Mouse (Mus musculus) embryonic facial prominence, embryonic 12.5 days (tissue): Measurements from ENCODE around the gene Plek. TPM values are rescaled to one million over a fixed set of nuclear protein-coding genes. Genes with fewer than 3 reads are reported as not detected.
"Not testable (repeated sequence)": the region's sequence is repeated elsewhere in the genome, so short reads cannot be mapped to it uniquely, and the experiment has no call there.

Experiments used
- ATAC-seq: fragments of 200-750 bp; cut with Nextera tagmentation; 2 replicates; pipeline ENCODE4 v1.8.0; 2017; ENCODE audit not compliant: insufficient number of reproducible peaks, insufficient read depth, low FRiP score, low TSS enrichment
- H3K27ac ChIP-seq: fragments of 300-500 bp; sonication (generic); 2 replicates; pipeline ENCODE4 v1.5.1; 2016; ENCODE audit warnings: mild to moderate bottlenecking
- H3K27me3 ChIP-seq: fragments of 300-500 bp; sonication (generic); 2 replicates; pipeline ENCODE4 v1.6.1; 2016; ENCODE audit warnings: mild to moderate bottlenecking, moderate library complexity
- H3K36me3 ChIP-seq: fragments of 300-500 bp; sonication (generic); 2 replicates; pipeline ENCODE4 v1.6.1; 2016; ENCODE audit warnings: mild to moderate bottlenecking
- H3K4me1 ChIP-seq: fragments of 300-500 bp; sonication (generic); 2 replicates; pipeline ENCODE4 v1.6.1; 2016
- H3K4me2 ChIP-seq: fragments of 300-500 bp; sonication (generic); replicated peaks from 2 replicates; pipeline ENCODE4 v1.6.1; 2016; ENCODE audit warnings: mild to moderate bottlenecking, moderate library complexity
- H3K4me3 ChIP-seq: fragments of 300-500 bp; sonication (generic); 2 replicates; pipeline ENCODE4 v1.5.1; 2016; ENCODE audit warnings: mild to moderate bottlenecking
- H3K9ac ChIP-seq: fragments of 300-500 bp; sonication (generic); 2 replicates; pipeline ENCODE4 v1.6.1; 2016; ENCODE audit warnings: mild to moderate bottlenecking, moderate library complexity
- H3K9me3 ChIP-seq: fragments of 300-500 bp; sonication (generic); 2 replicates; pipeline ENCODE4 v1.6.1; 2016; ENCODE audit warnings: mild to moderate bottlenecking, moderate library complexity
- WGBS: fragments of 180-500 bp; shearing (Covaris S2); methylation state at CpG from one replicate; pipeline ENCODE4 v1.1.7; 2016; 5-methylcytosine and 5-hydroxymethylcytosine counted together
- polyA plus RNA-seq: library from polyadenylated mRNA; unstranded; fragments of >200 nt; fragmentation: Nextera tagmentation; extraction: Ambion mirVana; gene quantifications from 2 replicates; pipeline ENCODE4 v1.2.1, GENCODE M21; 2016

Gene Plek
- polyA plus RNA-seq, 1 experiment from 2014 or later, result 4.2 TPM

DNA sequence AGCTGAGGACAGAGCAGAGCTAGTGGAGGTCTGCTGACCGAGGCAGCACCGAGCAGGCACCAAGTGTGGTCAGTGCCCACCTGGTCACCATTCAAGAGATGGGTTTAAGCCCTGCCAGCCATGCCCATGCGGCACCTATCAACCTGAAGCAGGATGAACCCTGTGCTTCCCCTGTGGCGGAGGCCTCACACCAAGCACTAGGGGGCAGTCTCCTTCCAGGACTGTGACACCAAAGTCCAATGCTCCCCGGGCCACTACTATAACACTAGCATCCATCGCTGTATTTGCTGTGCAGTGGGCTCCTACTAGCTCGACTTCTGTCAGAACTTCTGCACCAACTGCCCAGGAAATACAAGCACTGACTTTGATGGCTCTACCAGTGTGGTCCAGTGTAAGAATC lies 32.9 kb downstream of the Plek start:
- Histone ChIP-seq H3K9me3 (0 out of 2 replicates have a peak, but pooled peaks cover 3% of the 10 kb centered on the region), H3K4me3 (no peak overlapping the region), H3K9ac (no peak overlapping the region), H3K27ac (no peak overlapping the region), H3K4me2 (no peak overlapping the region), H3K27me3 (no peaks in the 10 kb centered on the region), H3K36me3 (no peaks in the 10 kb centered on the region), H3K4me1 (no peaks in the 10 kb centered on the region)
- 87% methylated on average over 7 of the region's 7 CpGs for WGBS
- ATAC-seq, result no peak

- ATAC-seq, result no peak
- Histone ChIP-seq H3K27ac (no peak overlapping the region), H3K9me3 (0 out of 2 replicates have a peak, but pooled peaks cover 2% of the 10 kb centered on the region), H3K4me1 (no peaks in the 10 kb centered on the region), H3K36me3 (no peaks in the 10 kb centered on the region), H3K4me2 (no peak overlapping the region), H3K9ac (no peak overlapping the region), H3K27me3 (no peaks in the 10 kb centered on the region), H3K4me3 (no peak overlapping the region)
These were observed 39.2 kb downstream of the Plek start for GRCm38 (mm10) chr11:17012948-17013347.

GRCm38 (mm10) chr11:17008498-17008941 lies 43.7 kb downstream of the Plek start:
- Histone ChIP-seq H3K4me2 (no peak overlapping the region), H3K4me1 (no peaks in the 10 kb centered on the region), H3K4me3 (no peak overlapping the region), H3K27me3 (no peaks in the 10 kb centered on the region), H3K9me3 (no peaks in the 10 kb centered on the region), H3K36me3 (no peaks in the 10 kb centered on the region), H3K27ac (no peak overlapping the region), H3K9ac (no peak overlapping the region)
- 75% methylated on average over 7 of the region's 7 CpGs for WGBS
- ATAC-seq, result no peak

- ATAC-seq, result no peak
- 86% methylated on average over 5 of the region's 5 CpGs for WGBS
- H3K4me2 ChIP-seq, result no peak overlapping the region
- H3K36me3 ChIP-seq, result no peaks in the 10 kb centered on the region
- no peak overlapping the region for H3K27ac ChIP-seq
- H3K9ac ChIP-seq, result no peak overlapping the region
- no peaks in the 10 kb centered on the region for H3K4me1 ChIP-seq
- H3K4me3 ChIP-seq, result no peak overlapping the region
- no peaks in the 10 kb centered on the region for H3K9me3 ChIP-seq
- no peaks in the 10 kb centered on the region for H3K27me3 ChIP-seq
These were observed 44.5 kb downstream of the Plek start for GRCm38 (mm10) chr11:17007517-17008173.

DNA sequence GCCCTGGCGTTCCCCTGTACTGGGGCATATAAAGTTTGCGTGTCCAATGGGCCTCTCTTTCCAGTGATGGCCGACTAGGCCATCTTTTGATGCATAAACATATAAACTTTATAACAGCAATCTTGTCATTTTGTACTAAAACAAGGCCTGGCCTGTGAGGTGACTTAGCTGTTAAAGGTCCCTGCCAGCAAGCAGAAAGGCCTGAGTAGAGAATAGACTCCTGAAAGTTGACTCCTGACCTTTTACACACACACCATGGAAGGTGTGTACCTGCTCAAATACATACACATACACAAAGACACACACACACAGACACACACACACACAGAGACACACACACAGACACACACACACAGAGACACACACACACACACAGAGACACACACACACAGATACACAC lies 45.7 kb downstream of the Plek start:
- not testable (repeated sequence) for H3K4me1 ChIP-seq, H3K36me3 ChIP-seq, ATAC-seq, H3K4me2 ChIP-seq, H3K9me3 ChIP-seq, H3K27ac ChIP-seq, H3K4me3 ChIP-seq, H3K9ac ChIP-seq, H3K27me3 ChIP-seq
- WGBS, result 59% methylated on average over 3 of the region's 3 CpGs

DNA sequence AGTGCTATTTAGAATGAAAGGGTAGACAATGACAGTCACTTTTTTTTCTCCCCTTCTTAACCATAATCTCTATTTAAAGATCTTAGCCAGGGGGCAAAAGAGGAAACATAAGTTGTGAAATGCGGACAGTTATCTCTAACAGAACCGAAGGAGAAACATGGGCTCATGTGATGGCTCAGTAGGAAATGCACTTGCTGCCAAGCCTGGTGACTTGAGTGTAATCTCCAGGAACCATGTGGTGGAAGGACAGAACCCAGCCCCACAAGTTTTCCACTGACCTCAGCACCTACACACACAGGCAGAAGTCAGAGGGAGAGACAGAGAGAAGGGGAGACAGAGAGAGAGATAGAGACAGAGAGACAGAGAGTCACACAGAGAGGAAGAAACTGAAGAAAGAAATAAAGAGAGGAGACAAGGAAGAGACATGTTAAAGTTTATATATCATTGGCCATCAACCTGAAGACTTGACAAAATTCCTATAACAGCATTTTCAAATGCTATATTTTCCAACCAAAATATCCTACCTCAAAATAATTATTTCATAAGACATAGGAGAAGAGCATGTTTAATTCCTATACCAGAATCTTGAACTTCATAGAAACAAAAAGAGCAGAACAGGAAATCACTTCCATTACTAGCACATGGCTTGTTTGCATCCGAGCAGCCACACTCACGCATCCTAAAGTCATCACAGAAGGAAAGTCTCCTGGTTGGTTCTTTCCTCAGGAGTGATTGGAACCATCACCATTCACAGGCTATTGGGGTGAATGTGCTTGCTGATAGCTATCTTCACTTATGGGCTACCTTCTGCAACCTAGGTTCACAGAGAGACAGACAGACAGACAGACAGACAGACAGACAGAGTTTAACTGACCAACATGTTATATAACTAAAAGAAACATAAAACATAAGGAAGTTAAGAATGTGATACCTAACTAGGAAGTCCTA lies 47.0 kb downstream of the Plek start:
- H3K27ac ChIP-seq, result no peak overlapping the region
- 73% methylated on average over 4 of the region's 4 CpGs for WGBS
- H3K27me3 ChIP-seq, result no peaks in the 10 kb centered on the region
- H3K4me2 ChIP-seq, result no peak overlapping the region
- no peaks in the 10 kb centered on the region for H3K4me1 ChIP-seq
- no peaks in the 10 kb centered on the region for H3K36me3 ChIP-seq
- no peak for ATAC-seq
- H3K9ac ChIP-seq, result no peak overlapping the region
- H3K9me3 ChIP-seq, result no peaks in the 10 kb centered on the region
- no peak overlapping the region for H3K4me3 ChIP-seq

DNA sequence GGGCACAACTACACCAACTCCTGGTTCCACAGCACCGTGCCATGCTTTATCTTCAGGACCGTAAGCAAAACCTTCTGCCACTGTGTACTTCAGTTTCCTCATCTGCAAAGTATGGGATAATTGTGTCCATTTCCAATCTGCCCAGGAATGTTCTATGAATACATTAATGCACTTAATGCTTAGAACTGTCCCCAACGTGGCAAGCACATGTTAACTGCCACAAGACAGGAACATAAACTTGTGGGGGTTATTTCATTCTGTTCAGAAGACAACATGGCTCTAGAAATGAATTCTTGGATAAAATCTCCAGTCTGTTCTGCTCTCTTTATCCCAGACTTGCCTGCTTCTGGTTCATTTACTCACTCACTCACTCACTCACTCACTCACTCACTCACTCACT lies 48.4 kb downstream of the Plek start:
- no peaks in the 10 kb centered on the region for H3K36me3 ChIP-seq
- ATAC-seq, result no peak
- 64% methylated on average over 3 of the region's 3 CpGs for WGBS
- no peaks in the 10 kb centered on the region for H3K9me3 ChIP-seq
- no peak overlapping the region for H3K4me2 ChIP-seq
- H3K4me1 ChIP-seq, result no peaks in the 10 kb centered on the region
- no peak overlapping the region for H3K9ac ChIP-seq
- H3K4me3 ChIP-seq, result no peak overlapping the region
- no peak overlapping the region for H3K27ac ChIP-seq
- no peaks in the 10 kb centered on the region for H3K27me3 ChIP-seq

DNA sequence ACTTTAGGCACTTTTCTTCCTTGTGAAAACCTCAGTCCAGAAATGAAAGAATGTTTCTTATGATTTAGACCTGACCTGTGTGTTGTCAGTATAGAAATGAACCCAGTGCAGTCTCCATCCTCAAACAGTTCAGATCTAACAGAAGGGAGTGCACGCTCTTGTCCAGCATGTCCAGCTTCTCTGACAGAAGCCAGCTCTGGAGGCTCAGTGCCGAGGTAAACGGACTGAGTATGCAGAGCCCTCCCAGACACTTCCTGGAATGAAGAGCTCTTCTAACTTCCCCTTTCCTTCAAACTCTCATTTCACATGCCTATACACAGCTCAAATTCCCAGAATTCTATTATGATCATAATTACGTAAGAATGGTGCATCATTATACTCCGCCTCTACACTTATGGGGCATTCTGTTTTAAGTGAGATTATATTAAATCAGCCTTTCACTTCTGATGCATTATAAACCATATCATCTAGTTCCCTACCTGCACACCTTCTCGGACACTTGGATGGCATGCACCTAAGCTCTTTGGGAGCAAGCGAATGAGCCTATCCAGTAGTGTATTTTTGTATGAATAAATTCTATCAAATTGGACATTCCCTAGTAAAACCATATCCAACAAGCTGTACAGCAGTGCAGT lies 49.3 kb downstream of the Plek start:
- no peak overlapping the region for H3K9ac ChIP-seq
- H3K36me3 ChIP-seq, result no peaks in the 10 kb centered on the region
- no peaks in the 10 kb centered on the region for H3K4me1 ChIP-seq
- H3K4me3 ChIP-seq, result no peak overlapping the region
- no peak overlapping the region for H3K27ac ChIP-seq
- WGBS, result 83% methylated on average over 7 of the region's 7 CpGs
- no peaks in the 10 kb centered on the region for H3K27me3 ChIP-seq
- H3K9me3 ChIP-seq, result no peaks in the 10 kb centered on the region
- no peak overlapping the region for H3K4me2 ChIP-seq
- ATAC-seq, result no peak

GRCm38 (mm10) chr11:17000353-17001334 lies 51.5 kb downstream of the Plek start:
- no peaks in the 10 kb centered on the region for H3K4me1 ChIP-seq
- H3K27ac ChIP-seq, result no peak overlapping the region
- H3K4me3 ChIP-seq, result no peak overlapping the region
- 77% methylated on average over 9 of the region's 9 CpGs for WGBS
- no peaks in the 10 kb centered on the region for H3K27me3 ChIP-seq
- H3K4me2 ChIP-seq, result no peak overlapping the region
- ATAC-seq, result no peak
- no peaks in the 10 kb centered on the region for H3K9me3 ChIP-seq
- H3K36me3 ChIP-seq, result no peaks in the 10 kb centered on the region
- no peak overlapping the region for H3K9ac ChIP-seq

GRCm38 (mm10) chr11:16999933-17000332 lies 52.2 kb downstream of the Plek start:
- Histone ChIP-seq H3K9ac (no peak overlapping the region), H3K27me3 (no peaks in the 10 kb centered on the region), H3K9me3 (no peaks in the 10 kb centered on the region), H3K36me3 (no peaks in the 10 kb centered on the region), H3K4me1 (no peaks in the 10 kb centered on the region), H3K4me2 (no peak overlapping the region), H3K4me3 (no peak overlapping the region), H3K27ac (no peak overlapping the region)
- ATAC-seq, result no peak

DNA sequence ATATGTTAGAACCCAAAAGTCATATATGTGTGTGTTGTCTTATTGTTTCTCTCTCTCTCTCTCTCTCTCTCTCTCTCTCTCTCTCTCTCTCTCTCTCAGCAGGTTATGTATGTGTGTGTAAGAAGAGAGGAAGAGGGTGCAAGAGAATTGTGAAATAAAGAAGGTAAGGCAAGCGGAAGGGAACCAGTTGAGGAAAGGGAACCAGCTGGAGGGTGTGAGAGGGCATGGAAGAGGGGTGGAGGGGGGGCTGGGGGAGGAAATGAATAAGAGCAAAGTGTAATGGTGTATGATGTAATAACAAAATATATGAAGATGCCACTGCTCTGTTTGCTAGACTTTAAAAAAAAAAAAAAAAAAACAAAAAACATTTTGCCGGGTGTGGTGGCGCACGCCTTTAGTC lies 52.8 kb downstream of the Plek start:
- ATAC-seq, result no peak
- Histone ChIP-seq H3K4me2 (no peak overlapping the region), H3K36me3 (no peaks in the 10 kb centered on the region), H3K27ac (no peak overlapping the region), H3K4me3 (no peak overlapping the region), H3K9me3 (no peaks in the 10 kb centered on the region), H3K4me1 (no peaks in the 10 kb centered on the region), H3K9ac (no peak overlapping the region), H3K27me3 (no peaks in the 10 kb centered on the region)
- 92% methylated on average over 4 of the region's 4 CpGs for WGBS
